Mouse (Mus musculus) MEL (cell line): ENCODE data around the gene Herpud1. TPM values are rescaled to one million over a fixed set of nuclear protein-coding genes. Genes with fewer than 3 reads are reported as not detected.

Experiments used
- DNase-seq: peaks from one replicate; pipeline ENCODE4 v3.0.0; 2011; ENCODE audit warnings: low read depth, low spot score
- H3K27ac ChIP-seq: 2 replicates; pipeline ENCODE4 v1.5.1; 2012; ENCODE audit warnings: low read depth, mild to moderate bottlenecking, control low read depth, low read length, moderate library complexity; ENCODE audit not compliant: control insufficient read depth
- H3K27me3 ChIP-seq, 2 experiments: fragments of 150-350 bp in 1 of 2; sonication (generic) in 1 of 2; 2 replicates each; pipeline ENCODE4 v1.6.1; 2012; ENCODE audit warnings: low read length in 2 of 2, mild to moderate bottlenecking in 2 of 2, improper control_type of control experiment in 1 of 2, moderate library complexity in 1 of 2; ENCODE audit not compliant: insufficient read depth in 2 of 2, control insufficient read depth in 1 of 2
- H3K36me3 ChIP-seq, 2 experiments: 2 replicates each; pipeline ENCODE4 v1.6.1; 2012 to 2014; ENCODE audit warnings: low read length in 2 of 2, improper control_type of control experiment in 1 of 2, inconsistent platforms in 1 of 2, mild to moderate bottlenecking in 1 of 2; ENCODE audit not compliant: insufficient read depth in 2 of 2, control insufficient read depth in 1 of 2
- H3K4me1 ChIP-seq, 2 experiments: fragments of 150-350 bp in 1 of 2; sonication (generic) in 1 of 2; 2 replicates each; pipeline ENCODE4 v1.6.1; 2012; ENCODE audit warnings: low read length in 2 of 2, improper control_type of control experiment in 1 of 2, mild to moderate bottlenecking in 1 of 2; ENCODE audit not compliant: insufficient read depth in 2 of 2, control insufficient read depth in 1 of 2
- H3K4me3 ChIP-seq, 2 experiments: fragments of 150-350 bp in 1 of 2; sonication (generic) in 1 of 2; 2 replicates each; pipeline ENCODE4 v1.5.1; 2012; ENCODE audit warnings: low read depth in 2 of 2, low read length in 2 of 2, mild to moderate bottlenecking in 2 of 2, moderate library complexity in 2 of 2, control low read depth in 1 of 2, improper control_type of control experiment in 1 of 2; ENCODE audit not compliant: control insufficient read depth in 1 of 2, insufficient read depth in 1 of 2
- H3K79me2 ChIP-seq: 2 replicates; pipeline ENCODE4 v1.6.1; 2012; ENCODE audit warnings: mild to moderate bottlenecking, low read length, moderate library complexity; ENCODE audit not compliant: control insufficient read depth, poor library complexity, insufficient read depth
- H3K9ac ChIP-seq: 2 replicates; pipeline ENCODE4 v1.6.1; 2012; ENCODE audit warnings: low read depth, mild to moderate bottlenecking, control low read depth, low read length, moderate library complexity; ENCODE audit not compliant: control insufficient read depth, poor library complexity, severe bottlenecking
- H3K9me3 ChIP-seq: fragments of 150-350 bp; sonication (generic); replicated peaks from 2 replicates; pipeline ENCODE4 v1.6.1; 2012; ENCODE audit warnings: mild to moderate bottlenecking, low read length, improper control_type of control experiment, moderate library complexity; ENCODE audit not compliant: insufficient read depth
- E2F4 ChIP-seq: IDR thresholded peaks from 2 replicates; pipeline ENCODE4 v1.6.1; 2011; ENCODE audit warnings: low read depth, low read length, improper control_type of control experiment, borderline replicate concordance
- EP300 ChIP-seq, 2 experiments: IDR thresholded peaks; 2 replicates each; pipeline ENCODE4 v1.6.1; 2011; ENCODE audit warnings: improper control_type of control experiment in 2 of 2, low read length in 2 of 2, low read depth in 1 of 2, mild to moderate bottlenecking in 1 of 2
- GATA1 ChIP-seq: IDR thresholded peaks from 2 replicates; pipeline ENCODE4 v1.6.1; 2011; ENCODE audit warnings: low read depth, low read length, improper control_type of control experiment
- HCFC1 ChIP-seq: IDR thresholded peaks from 2 replicates; pipeline ENCODE4 v1.6.1; 2012; ENCODE audit warnings: low read depth, mild to moderate bottlenecking, inconsistent platforms, low read length, improper control_type of control experiment, moderate library complexity
- MAZ ChIP-seq: IDR thresholded peaks from 2 replicates; pipeline ENCODE4 v1.6.1; 2012; ENCODE audit warnings: low read depth, mild to moderate bottlenecking, inconsistent platforms, low read length, improper control_type of control experiment
- MYB ChIP-seq: IDR thresholded peaks from 2 replicates; pipeline ENCODE4 v1.6.1; 2011; ENCODE audit warnings: mild to moderate bottlenecking, low read depth, low read length, improper control_type of control experiment
- MYC ChIP-seq: IDR thresholded peaks from 2 replicates; pipeline ENCODE4 v1.6.1; 2011; ENCODE audit warnings: low read depth, mild to moderate bottlenecking, low read length, improper control_type of control experiment, moderate library complexity
- NELFE ChIP-seq: IDR thresholded peaks from 2 replicates; pipeline ENCODE4 v1.6.1; 2011; ENCODE audit warnings: low read depth, low read length, improper control_type of control experiment
- NRF1 ChIP-seq: IDR thresholded peaks from 2 replicates; pipeline ENCODE4 v1.6.1; 2014; ENCODE audit warnings: low read depth, mild to moderate bottlenecking, inconsistent platforms, low read length, improper control_type of control experiment, moderate library complexity; ENCODE audit not compliant: poor library complexity, insufficient read depth, severe bottlenecking
- POLR2A ChIP-seq, 2 experiments: IDR thresholded peaks; 2 replicates each; pipeline ENCODE4 v1.6.1; 2011 to 2012; ENCODE audit warnings: low read length in 2 of 2, mild to moderate bottlenecking in 2 of 2, control low read depth in 1 of 2, improper control_type of control experiment in 1 of 2, low read depth in 1 of 2, moderate library complexity in 1 of 2; ENCODE audit not compliant: control insufficient read depth in 1 of 2, insufficient read depth in 1 of 2, poor library complexity in 1 of 2
- USF2 ChIP-seq, 2 experiments: IDR thresholded peaks; 2 replicates each; pipeline ENCODE4 v1.6.1; 2011 to 2012; ENCODE audit warnings: improper control_type of control experiment in 2 of 2, low read length in 2 of 2, borderline replicate concordance in 1 of 2, inconsistent platforms in 1 of 2, low read depth in 1 of 2, mild to moderate bottlenecking in 1 of 2; ENCODE audit not compliant: insufficient read depth in 1 of 2
- ZMIZ1 ChIP-seq: IDR thresholded peaks from 2 replicates; pipeline ENCODE4 v1.6.1; 2012; ENCODE audit warnings: low read depth, mild to moderate bottlenecking, inconsistent platforms, low read length, improper control_type of control experiment, moderate library complexity
- ZNF384 ChIP-seq: IDR thresholded peaks from 2 replicates; pipeline ENCODE4 v1.6.1; 2012; ENCODE audit warnings: low read depth, mild to moderate bottlenecking, inconsistent platforms, low read length, improper control_type of control experiment
- polyA plus RNA-seq, 2 experiments: library from polyadenylated mRNA; stranded (reverse) in 1 of 2; unstranded in 1 of 2; fragments of >175 nt in 1 of 2; fragments of >200 nt in 1 of 2; gene quantifications; 2 replicates each; pipeline versions ENCODE4 v1.2.1 to v1.2.4; 2012; ENCODE audit warnings: low replicate concordance in 2 of 2, low read depth in 1 of 2; ENCODE audit not compliant: insufficient read length in 2 of 2, insufficient read depth in 1 of 2, missing spikeins in 1 of 2
- total RNA-seq: library from RNA; depleted of rRNA; stranded (reverse); fragments of 300-350 nt; gene quantifications from 2 replicates; pipeline ENCODE4 v1.2.3, GENCODE M21; 2012

The Herpud1 gene
- total and polyA plus RNA-seq, 3 experiments: 66.1 to 66.9 TPM; not detected in 1

DNA sequence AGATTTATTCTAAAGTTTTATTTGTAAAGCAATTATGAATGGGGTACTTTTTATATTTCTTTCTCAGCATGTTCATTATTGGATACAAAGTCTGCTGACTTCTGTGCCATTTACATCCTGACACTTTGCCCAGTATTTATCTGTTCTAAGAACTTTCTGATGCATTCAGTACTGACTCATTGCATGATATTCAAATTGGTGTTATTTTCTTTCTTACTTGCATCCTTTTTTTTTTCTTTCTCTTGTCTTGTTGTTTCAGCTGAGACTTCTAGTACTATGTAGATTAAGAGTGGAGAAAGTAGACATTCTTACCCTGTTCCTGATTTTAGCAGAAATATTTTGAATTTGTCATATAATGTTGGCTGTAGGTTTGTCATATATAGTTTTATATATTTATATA lies 53.5 kb downstream of the Herpud1 start:
- Histone ChIP-seq H3K79me2 (no peaks in the 10 kb centered on the region), H3K36me3 (no peaks in the 10 kb centered on the region), H3K27me3 (peaks cover 24 to 34% of the 10 kb centered on the region in 2 experiments), H3K4me1 (no peaks in the 10 kb centered on the region), H3K27ac (no peak overlapping the region), H3K9me3 (no peaks in the 10 kb centered on the region), H3K9ac (no peak overlapping the region), H3K4me3 (no peak overlapping the region)
- TF ChIP-seq E2F4 (no peak), GATA1 (no peak)
- DNase-seq: no peak

DNA sequence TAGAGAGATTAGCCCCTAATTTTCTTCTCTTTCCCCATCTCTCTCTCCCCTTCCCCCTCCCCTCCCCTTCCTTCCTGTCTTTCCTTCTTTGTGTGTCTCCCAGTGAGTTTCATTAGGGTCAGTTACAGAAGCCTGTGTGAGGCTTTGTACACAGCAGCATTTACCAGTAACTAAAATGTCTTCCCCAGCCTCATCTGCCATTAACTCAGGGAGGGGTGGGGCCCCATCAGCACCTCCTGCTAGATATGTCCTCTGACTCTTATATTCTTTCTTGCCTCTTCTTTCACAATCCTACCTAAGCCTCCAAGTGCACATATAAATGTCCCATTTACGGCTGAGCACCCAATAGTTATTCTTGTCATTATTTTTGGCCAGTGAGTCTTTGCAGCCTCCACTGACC lies 54.2 kb downstream of the Herpud1 start:
- Histone ChIP-seq H3K27me3 (peaks cover 28 to 31% of the 10 kb centered on the region in 2 experiments), H3K9me3 (no peaks in the 10 kb centered on the region), H3K4me1 (no peaks in the 10 kb centered on the region), H3K4me3 (no peak overlapping the region), H3K36me3 (no peaks in the 10 kb centered on the region), H3K27ac (no peak overlapping the region), H3K9ac (no peak overlapping the region), H3K79me2 (no peaks in the 10 kb centered on the region)
- no peak for TF ChIP-seq POLR2A (IDR thresholded peaks at IDR 0.05; ENCODE audit: control insufficient read depth in 1 of 2, insufficient read depth in 1 of 2, low read depth in 1 of 2, low read length in 2 of 2, poor library complexity in 1 of 2)
- TF ChIP-seq MYB: no peak
- no peak for TF ChIP-seq NRF1
- TF ChIP-seq MAZ: no peak
- no peak for TF ChIP-seq HCFC1
- no peak for TF ChIP-seq ZNF384
- no peak for DNase-seq

DNA sequence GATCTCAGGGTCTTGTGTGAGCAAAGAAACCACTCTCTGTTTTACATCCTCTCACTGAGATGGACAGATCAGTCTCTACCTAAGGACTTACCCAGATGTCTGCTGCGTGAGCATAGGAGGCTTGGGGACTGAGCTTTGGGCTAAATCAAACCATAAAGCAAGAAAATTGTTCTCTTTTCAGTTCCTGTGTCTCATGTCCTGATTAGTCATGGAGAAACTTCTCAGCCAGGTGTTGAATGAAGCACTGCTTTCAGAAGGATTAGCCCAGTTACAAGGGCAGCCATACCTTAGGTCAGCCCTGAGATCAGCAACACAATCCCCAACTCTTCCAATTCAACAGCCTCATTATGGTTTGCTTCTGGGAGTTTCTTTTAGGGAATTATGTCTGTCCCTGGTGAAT lies 55.4 kb downstream of the Herpud1 start:
- H3K4me1 ChIP-seq: no peaks in the 10 kb centered on the region
- no peak for DNase-seq
- H3K79me2 ChIP-seq: no peaks in the 10 kb centered on the region
- H3K9me3 ChIP-seq: no peaks in the 10 kb centered on the region
- H3K4me3 ChIP-seq: no peak overlapping the region
- H3K9ac ChIP-seq: no peak overlapping the region
- no peaks in the 10 kb centered on the region for H3K36me3 ChIP-seq
- TF ChIP-seq EP300 (IDR thresholded peaks at IDR 0.05; ENCODE audit: low read depth in 1 of 2, low read length in 2 of 2) (no peak), ZNF384 (no peak), USF2 (IDR thresholded peaks at IDR 0.05; ENCODE audit: borderline replicate concordance in 1 of 2, insufficient read depth in 1 of 2, low read depth in 1 of 2, low read length in 2 of 2) (no peak), POLR2A (IDR thresholded peaks at IDR 0.05; ENCODE audit: control insufficient read depth in 1 of 2, insufficient read depth in 1 of 2, low read depth in 1 of 2, low read length in 2 of 2, poor library complexity in 1 of 2) (no peak), NRF1 (no peak), NELFE (no peak), MYC (no peak), ZMIZ1 (no peak)
- peaks cover 28 to 30% of the 10 kb centered on the region in 2 experiments for H3K27me3 ChIP-seq
- no peak overlapping the region for H3K27ac ChIP-seq
